Mouse (Mus musculus): ENCODE results near the gene D930007J09Rik. TPM values are rescaled to one million over a fixed set of nuclear protein-coding genes. Genes with fewer than 3 reads are reported as not detected.

Gene D930007J09Rik
- total RNA-seq (2021) (not detected), polyA plus RNA-seq (2012; rRNA removed) (1.5 and 1.7 TPM in 2 replicates)
- long read RNA-seq, result 0 reads

DNA sequence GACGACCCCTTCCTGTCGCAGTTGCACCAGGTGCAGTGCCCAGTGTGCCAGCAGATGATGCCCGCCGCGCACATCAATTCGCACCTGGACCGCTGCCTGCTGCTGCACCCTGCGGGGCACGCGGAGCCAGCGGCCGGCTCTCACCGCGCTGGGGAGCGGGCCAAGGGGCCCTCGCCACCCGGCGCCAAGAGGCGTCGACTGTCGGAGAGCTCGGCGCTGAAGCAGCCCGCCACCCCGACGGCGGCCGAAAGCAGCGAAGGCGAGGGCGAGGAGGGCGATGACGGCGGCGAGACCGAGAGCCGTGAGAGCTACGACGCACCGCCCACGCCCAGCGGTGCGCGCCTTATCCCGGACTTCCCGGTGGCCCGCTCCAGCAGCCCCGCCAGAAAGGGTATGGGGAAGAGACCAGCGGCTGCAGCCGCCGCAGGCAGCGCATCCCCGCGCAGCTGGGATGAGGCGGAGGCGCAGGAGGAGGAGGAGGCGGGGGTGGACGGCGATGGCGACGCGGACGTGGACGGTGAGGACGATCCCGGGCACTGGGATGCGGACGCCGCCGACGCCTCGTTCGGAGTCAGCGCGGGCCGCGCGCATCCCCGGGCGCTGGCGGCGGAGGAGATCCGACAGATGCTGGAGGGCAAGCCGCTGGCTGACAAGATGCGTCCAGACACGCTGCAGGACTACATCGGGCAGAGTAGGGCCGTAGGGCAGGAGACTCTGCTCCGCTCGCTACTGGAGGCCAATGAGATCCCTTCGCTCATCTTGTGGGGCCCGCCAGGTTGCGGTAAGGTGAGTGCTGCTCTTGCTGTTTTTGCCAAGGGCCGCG lies at the start of gene D930007J09Rik:
Gene D930007J09Rik, minus strand, starts transcription at position 591 of the 823 bp plus-strand sequence.
- peak; percentile 78 for DNase-seq

DNA sequence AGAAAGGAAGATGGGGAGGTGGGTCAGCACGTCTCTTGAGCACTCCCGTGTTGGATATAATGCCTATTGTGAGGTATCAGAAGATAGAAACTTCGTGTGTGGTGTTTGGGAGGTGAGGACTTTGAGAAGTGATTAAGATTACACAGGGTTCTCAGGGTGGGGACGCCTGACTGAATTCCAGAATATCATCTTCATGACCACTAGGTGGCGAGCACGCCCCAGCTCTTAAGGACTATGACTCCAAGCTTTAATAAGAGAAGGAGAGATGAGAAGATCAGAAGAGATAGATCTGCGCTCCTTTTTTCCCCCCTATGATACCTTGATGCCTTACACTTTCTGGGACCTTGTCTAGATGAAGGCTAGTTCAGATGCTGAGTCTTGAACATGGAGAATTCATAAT lies 49.3 kb upstream of the D930007J09Rik start:
- peak; percentile 58 for DNase-seq

DNA sequence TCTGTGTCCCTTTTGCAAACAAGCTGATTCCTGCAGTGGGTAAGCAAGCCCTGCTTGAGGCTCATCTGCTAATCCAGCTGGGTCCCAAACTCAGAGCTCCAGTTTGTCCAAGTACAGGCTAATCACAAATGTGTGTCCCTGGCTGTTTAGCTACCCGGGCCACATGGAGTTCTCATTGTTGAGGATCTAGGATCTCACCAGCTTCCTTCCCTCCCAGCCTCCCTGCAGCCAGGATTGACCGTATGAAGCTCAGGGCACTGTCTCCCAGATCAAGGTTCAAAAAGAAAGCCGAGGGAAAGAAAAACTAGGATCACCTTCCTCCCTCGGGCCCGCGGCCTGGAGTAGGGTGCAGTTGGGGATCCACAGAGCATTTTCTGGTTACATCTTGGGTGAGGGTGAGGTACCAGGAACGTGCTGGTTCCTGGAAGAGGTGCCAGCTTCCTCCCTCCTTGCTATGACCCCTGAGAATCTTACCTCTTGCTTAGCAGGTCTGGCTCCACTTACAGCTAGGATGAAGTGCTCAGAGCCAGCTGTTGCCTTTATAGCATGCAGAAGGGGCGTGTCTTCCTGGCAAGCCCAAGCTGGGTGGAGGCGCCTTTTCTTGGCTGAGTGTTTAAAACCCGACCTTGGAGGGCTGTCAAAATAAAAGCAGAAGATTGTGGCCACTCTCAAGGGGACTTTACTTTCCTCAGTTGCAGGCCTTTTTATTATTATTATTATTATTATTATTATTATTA lies 48.2 kb upstream of the D930007J09Rik start, which contains the start of gene Serpinb1a:
Gene Serpinb1a, minus strand, starts transcription at position 518 of the 737 bp plus-strand sequence.
- peak; percentile 84 for DNase-seq

GRCm38 (mm10) chr13:32850156-32850555 lies 47.5 kb upstream of the D930007J09Rik start:
- DNase-seq, result no peak

GRCm38 (mm10) chr13:32849531-32850123 lies 47.0 kb upstream of the D930007J09Rik start:
- DNase-seq, result no peak

DNA sequence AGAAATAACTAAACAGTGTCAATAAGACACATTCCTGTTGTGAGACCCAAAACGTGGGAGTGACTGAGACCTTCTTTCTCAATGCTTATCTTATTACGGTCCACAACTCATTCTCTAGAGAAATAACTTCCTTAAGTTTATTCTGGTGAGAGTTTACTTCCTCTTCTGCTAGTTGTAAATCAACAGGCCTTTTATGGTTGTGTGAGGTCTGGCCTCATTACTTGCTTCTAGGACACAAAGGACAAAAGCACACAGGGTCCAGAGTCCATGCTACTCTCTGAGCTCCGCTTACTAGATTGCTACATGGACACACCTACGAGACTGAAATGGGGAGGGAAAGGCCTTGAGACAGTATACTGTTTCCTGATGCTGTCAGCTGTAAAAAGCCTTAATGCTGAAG lies 46.4 kb upstream of the D930007J09Rik start:
- DNase-seq, result no peak

GRCm38 (mm10) chr13:32846221-32846620 lies 43.6 kb upstream of the D930007J09Rik start:
- no peak for DNase-seq

DNA sequence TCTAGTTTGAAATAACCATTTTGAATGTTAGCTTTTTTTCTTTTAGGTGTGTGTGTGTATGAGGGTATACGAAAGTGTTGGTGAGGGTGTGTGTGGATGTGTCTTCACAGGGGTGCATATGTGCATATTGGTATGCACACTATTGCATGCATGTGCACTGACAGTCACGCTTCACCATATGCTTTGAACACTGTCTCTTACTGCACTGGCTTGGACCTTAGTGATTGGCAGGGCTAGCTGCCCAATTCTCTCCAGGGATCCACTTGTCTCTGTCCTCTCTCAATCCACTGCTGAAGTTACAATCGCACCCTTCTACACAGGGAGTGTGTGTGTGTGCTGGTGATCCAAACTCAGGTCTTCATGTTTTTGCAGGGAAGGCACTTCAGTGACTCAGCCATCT lies 38.7 kb upstream of the D930007J09Rik start:
- DNase-seq, result no peak

GRCm38 (mm10) chr13:32839314-32839713 lies 36.7 kb upstream of the D930007J09Rik start:
- no peak for DNase-seq

- no peak for DNase-seq
These were observed 31.9 kb upstream of the D930007J09Rik start for GRCm38 (mm10) chr13:32834513-32834912.

- DNase-seq, result no peak
These were observed 30.6 kb upstream of the D930007J09Rik start for GRCm38 (mm10) chr13:32833237-32833636.

DNA sequence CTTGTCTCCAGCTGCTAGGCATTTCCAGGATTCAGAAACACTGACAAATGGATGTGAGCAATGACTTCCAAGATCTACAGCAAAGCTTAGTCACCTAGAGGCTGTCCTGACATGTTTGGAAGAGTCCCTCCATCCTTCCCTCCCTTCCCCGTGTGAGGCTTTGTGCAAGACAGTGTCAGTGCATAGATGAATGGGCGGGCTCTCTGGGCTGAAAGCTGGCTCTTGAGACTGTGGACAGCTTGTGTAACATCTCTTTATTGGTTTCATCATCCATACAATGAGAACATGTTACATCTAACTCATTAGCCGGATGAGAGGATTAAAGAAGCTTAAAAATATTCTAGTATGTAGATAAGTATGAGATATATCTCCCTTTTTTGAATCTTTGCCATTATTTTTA lies 30.1 kb upstream of the D930007J09Rik start:
- peak; percentile 38 for DNase-seq

DNA sequence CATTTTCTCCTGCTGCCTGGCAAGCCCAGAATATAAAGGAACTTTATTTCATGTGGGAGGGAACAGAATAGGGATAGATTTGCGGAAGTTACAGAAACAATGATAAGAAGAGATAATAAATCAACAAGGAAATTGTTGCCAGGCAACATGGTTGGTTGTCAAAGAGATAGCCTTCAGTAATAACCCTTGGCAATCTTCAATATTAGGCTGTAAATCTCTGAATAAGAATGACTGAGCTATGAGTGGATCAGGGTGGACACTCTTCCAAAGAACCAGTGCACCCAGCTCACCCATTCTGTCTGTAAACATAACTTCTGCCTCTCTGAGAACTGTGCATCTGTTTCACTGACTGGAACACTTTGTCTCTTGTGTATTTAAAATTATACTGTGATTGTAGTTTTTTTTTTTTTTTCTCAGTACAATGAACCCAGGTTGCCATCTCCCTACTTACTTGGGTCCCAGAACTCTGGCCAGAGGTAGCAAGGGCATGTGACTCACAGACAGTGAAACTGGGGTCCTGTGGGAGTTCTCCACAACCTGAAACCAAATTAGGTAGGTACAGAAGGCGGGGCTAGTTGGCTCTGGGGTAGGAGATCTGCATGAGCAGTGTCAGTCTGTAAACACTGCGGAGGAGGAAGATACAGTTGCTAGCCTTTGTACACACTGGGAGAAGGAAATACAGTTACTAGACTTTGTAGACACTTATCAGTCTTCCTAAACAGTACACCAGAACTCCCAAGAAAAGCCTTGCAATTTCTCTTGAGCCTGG lies 29.0 kb upstream of the D930007J09Rik start:
- peak; percentile 53 for DNase-seq

DNA sequence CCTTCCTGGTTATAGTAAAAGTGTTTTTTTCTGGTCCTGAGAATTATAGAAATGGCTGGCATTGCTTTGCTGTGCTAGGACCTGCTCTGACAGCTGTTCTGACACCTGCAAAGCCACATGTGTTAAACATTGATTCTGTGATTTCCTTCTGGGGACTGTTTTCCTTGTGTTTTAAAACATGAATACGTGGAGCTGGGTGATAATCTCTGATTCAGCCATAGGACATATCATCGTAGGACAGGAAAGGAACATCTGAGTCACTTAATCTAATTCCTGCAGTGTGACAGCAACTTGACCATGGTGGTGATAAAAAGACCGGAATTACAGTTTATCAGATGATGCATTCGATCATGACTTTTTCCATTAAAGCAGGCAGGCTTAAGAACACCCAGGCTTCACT lies 26.2 kb upstream of the D930007J09Rik start:
- peak; percentile 35 for DNase-seq

GRCm38 (mm10) chr13:32827951-32828350 lies 25.3 kb upstream of the D930007J09Rik start:
- DNase-seq, result peak; percentile 74

GRCm38 (mm10) chr13:32827111-32827822 lies 24.6 kb upstream of the D930007J09Rik start:
- DNase-seq, result peak; percentile 81

GRCm38 (mm10) chr13:32825546-32825945 lies 22.9 kb upstream of the D930007J09Rik start:
- no peak for DNase-seq

DNA sequence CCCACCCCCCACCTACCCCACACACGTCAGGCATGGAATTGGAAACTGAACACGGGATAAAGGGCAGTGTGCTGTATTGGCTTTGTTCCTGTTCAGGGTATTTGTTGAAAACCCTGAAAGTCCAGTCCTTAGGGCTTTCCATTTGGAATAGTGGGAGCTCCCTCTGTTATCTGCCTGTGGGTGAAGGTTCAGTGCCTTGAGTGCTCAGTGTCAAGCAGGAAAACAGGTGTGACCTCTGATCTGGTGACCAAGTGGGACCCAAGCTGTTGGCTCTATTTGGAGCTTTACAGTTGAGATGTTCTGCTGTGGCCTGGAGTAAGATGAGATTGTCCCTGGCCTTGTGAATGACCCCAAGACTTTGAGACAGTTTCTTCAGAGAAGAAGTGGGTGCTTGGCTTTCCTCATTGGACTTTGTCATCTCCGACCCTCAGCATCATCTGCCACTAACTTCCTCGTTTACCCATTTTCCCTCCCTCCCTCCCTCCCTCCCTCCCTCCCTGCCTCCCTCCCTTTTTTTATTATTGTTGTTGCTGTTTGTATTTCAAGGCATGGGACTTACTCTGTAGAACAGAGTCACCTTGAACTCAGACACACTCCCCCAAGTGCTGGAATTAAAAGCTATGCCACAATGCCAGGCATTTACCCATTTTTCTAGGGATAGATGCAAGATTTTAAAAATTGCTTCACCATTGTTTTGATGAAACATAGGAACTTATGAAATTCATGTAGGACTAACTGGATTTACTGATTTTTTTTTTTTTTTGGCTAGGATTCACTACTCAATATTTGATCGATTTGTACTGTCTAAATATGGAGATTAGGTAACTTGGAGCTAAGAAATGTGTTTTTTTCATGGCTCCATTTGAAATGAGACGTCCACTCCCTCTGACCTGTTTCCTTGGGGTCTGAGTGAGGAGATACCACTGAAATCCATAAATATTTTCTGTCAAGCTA lies 22.0 kb upstream of the D930007J09Rik start:
- no peak for DNase-seq

GRCm38 (mm10) chr13:32823126-32823525 lies 20.5 kb upstream of the D930007J09Rik start:
- DNase-seq, result no peak

- DNase-seq, result no peak
These were observed 19.0 kb upstream of the D930007J09Rik start for GRCm38 (mm10) chr13:32821671-32822070.

All from adrenal gland, adult 2 months (tissue).